Mouse (Mus musculus) G1E-ER4 (cell line): Measurements from ENCODE around the gene 2010003K11Rik. TPM values are rescaled to one million over a fixed set of nuclear protein-coding genes. Genes with fewer than 3 reads are reported as not detected.

Experiments used
- GATA1 ChIP-seq: IDR thresholded peaks from one replicate; pipeline ENCODE4 v1.8.0; 2012; ENCODE audit warnings: low read length, inconsistent platforms
- polyA plus RNA-seq: library from polyadenylated mRNA; stranded (reverse); fragments of >175 nt; gene quantifications from 2 replicates; pipeline ENCODE4 v1.2.3, GENCODE M21; 2012

2010003K11Rik gene
- polyA plus RNA-seq, 1 experiment, result not detected

- TF ChIP-seq GATA1, result no peak
These were observed 18.3 kb downstream of the 2010003K11Rik start for GRCm38 (mm10) chr19:4480041-4480440.

GRCm38 (mm10) chr19:4478190-4478516, 20.2 kb downstream of the 2010003K11Rik start:
- no peak for TF ChIP-seq GATA1

GRCm38 (mm10) chr19:4477345-4478189, 20.8 kb downstream of the 2010003K11Rik start, which contains the start of gene Syt12:
Syt12 (minus strand) TSS chr19:4477447.
- no peak for TF ChIP-seq GATA1

GRCm38 (mm10) chr19:4476601-4477257, 21.7 kb downstream of the 2010003K11Rik start:
- no peak for TF ChIP-seq GATA1

- TF ChIP-seq GATA1, result no peak
These were observed 23.0 kb downstream of the 2010003K11Rik start for GRCm38 (mm10) chr19:4475224-4475925.

- TF ChIP-seq GATA1, result no peak
These were observed 23.6 kb downstream of the 2010003K11Rik start for GRCm38 (mm10) chr19:4474739-4475138.

- TF ChIP-seq GATA1, result no peak
These were observed 24.8 kb downstream of the 2010003K11Rik start for GRCm38 (mm10) chr19:4473549-4473948.

- TF ChIP-seq GATA1, result no peak
These were observed 30.0 kb downstream of the 2010003K11Rik start for GRCm38 (mm10) chr19:4468363-4468762.

GRCm38 (mm10) chr19:4464666-4465065, 33.7 kb downstream of the 2010003K11Rik start:
- TF ChIP-seq GATA1, result no peak

- TF ChIP-seq GATA1, result no peak
These were observed 36.4 kb downstream of the 2010003K11Rik start for GRCm38 (mm10) chr19:4461981-4462380.

- TF ChIP-seq GATA1, result no peak
These were observed 42.2 kb downstream of the 2010003K11Rik start for GRCm38 (mm10) chr19:4456227-4456626.

GRCm38 (mm10) chr19:4455071-4455800, 43.1 kb downstream of the 2010003K11Rik start:
- TF ChIP-seq GATA1, result no peak

GRCm38 (mm10) chr19:4452525-4452924, 45.9 kb downstream of the 2010003K11Rik start:
- no peak for TF ChIP-seq GATA1

- TF ChIP-seq GATA1, result no peak
These were observed 46.4 kb downstream of the 2010003K11Rik start for GRCm38 (mm10) chr19:4451965-4452364.

GRCm38 (mm10) chr19:4451098-4451497, 47.3 kb downstream of the 2010003K11Rik start:
- TF ChIP-seq GATA1, result no peak
